Mouse (Mus musculus): ENCODE measurements around the gene Smn1. TPM values are rescaled to one million over a fixed set of nuclear protein-coding genes. Genes with fewer than 3 reads are reported as not detected.

The Smn1 gene
- total and polyA plus RNA-seq, 2 experiments from 2014 or later: 9.1 to 16.5 TPM

DNA sequence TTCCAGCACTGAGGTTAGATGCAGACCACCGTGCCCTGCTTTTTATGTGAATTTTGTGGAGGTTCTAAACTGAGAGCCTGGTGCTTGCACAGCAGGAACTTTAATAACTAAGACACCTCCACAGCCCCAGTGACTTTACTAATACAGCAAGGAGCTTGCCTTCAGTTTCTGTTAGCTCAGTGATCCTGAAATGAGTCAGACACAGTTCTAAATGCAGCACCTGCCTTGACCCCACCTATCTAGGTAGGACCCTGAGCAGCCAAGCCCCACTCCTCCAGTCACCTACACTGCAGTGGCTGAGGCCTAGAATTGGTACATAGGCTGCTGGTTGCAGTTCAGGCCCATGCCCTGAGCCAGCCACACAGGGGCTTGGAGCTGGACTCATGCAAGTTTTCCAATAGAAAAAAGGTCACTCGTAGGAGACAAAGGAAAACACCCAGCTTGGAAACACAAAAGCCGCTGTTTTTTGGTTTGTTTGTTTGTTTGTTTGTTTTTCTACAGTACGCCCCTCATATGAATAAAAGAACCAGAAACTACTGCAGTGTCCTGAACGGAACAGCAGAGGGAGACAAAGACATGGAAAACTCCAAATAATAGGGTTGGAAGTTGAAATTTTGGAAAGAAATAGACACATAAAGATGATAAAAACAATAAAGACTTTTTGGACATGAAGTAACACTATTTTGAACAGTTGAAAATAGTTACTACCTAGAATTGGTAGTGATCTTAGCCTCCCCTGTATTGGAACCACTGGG is 12.3 kb upstream of the Smn1 start:
- Histone ChIP-seq H3K4me3 (ENCODE audit: low read depth, low read length) (no peak overlapping the region), H3K36me3 (replicated peaks; ENCODE audit: control insufficient read depth, insufficient read depth, low read length) (no peaks in the 10 kb centered on the region), H3K9ac (replicated peaks; ENCODE audit: low read depth, low read length) (no peak overlapping the region), H3K27me3 (ENCODE audit: control insufficient read depth, insufficient read depth, low read length) (no peaks in the 10 kb centered on the region), H3K27ac (ENCODE audit: low read depth) (no peak overlapping the region), H3K4me1 (ENCODE audit: control insufficient read depth, insufficient read depth) (peaks cover 7% of the 10 kb centered on the region; the same call in 1 of the 2 replicates), H3K9me3 (replicated peaks; ENCODE audit: control insufficient read depth, low read length) (no peaks in the 10 kb centered on the region), H3K4me2 (ENCODE audit: low read depth, low read length) (no peak overlapping the region)
- DNase-seq (ENCODE audit: low spot score): no peak
- 36% methylated on average over 5 of the region's 5 CpGs for WGBS
- no peak for ATAC-seq (ENCODE audit: insufficient read depth, low read depth)
- TF ChIP-seq CTCF (IDR thresholded peaks at IDR 0.05; ENCODE audit: low read depth) (peak; percentile 63), EP300 (IDR thresholded peaks at IDR 0.05; ENCODE audit: low read depth) (no peak)

DNA sequence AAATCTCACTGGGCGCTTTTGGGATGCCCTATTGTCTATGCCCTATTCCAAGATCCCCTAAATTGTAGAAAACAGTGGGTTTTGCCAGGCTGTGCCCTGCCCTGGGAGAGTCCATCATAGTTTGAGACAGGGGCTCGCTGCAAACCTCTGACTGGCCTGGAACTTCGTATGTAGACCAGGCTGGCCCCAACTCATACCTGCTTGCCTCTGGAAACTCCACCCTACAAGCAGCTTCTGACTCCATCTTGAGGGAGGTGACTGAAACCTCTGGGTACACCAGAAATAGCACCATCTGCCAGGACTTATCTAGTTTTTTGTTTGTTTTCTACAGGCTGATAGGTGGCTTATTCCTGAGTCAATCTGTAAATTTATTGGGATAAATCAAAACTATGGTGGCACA is 682 bp upstream of the Smn1 start:
- TF ChIP-seq CTCF (IDR thresholded peaks at IDR 0.05; ENCODE audit: low read depth): no peak
- TF ChIP-seq EP300 (IDR thresholded peaks at IDR 0.05; ENCODE audit: low read depth): no peak
- H3K9me3 ChIP-seq (replicated peaks; ENCODE audit: control insufficient read depth, low read length): no peaks in the 10 kb centered on the region
- 83% methylated on average over 3 of the region's 3 CpGs for whole genome bisulfite sequencing
- H3K4me2 ChIP-seq (ENCODE audit: low read depth, low read length): peak overlapping the region; percentile 95
- DNase-seq (ENCODE audit: low spot score) (no peak), ATAC-seq (ENCODE audit: insufficient read depth, low read depth) (no peak; the same call in 1 of the 2 replicates)
- H3K27me3 ChIP-seq (ENCODE audit: control insufficient read depth, insufficient read depth, low read length): no peaks in the 10 kb centered on the region
- H3K27ac ChIP-seq (ENCODE audit: low read depth): no peak overlapping the region
- H3K4me1 ChIP-seq (ENCODE audit: control insufficient read depth, insufficient read depth): peaks cover 14% of the 10 kb centered on the region
- H3K9ac ChIP-seq (replicated peaks; ENCODE audit: low read depth, low read length): no peak overlapping the region
- H3K4me3 ChIP-seq (ENCODE audit: low read depth, low read length): peak overlapping the region; percentile 77
- peaks cover 19% of the 10 kb centered on the region for H3K36me3 ChIP-seq (replicated peaks; ENCODE audit: control insufficient read depth, insufficient read depth, low read length)

DNA sequence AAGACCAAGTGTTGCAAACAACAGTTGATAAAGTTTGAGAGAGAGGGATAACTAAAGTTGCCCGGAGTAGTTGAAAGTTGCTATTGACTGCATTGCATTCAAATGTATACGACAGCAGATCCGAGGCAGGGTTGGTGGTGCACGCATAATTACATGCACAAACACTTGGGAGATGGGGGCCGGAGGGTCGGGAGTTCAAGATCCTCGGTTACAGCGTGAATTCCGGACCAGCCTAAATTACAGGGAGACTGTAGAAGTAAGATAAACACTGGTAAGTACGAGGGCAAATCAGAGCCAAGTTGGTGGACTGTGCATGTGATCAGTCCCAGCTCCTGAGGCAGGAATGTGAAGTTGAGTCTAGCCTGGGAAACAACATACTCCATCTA is 599 bp downstream of the Smn1 start:
- H3K4me1 ChIP-seq (ENCODE audit: control insufficient read depth, insufficient read depth): peaks cover 14% of the 10 kb centered on the region
- DNase-seq (ENCODE audit: low spot score) (no peak), ATAC-seq (ENCODE audit: insufficient read depth, low read depth) (peak; percentile 9; the same call in 1 of the 2 replicates)
- H3K4me3 ChIP-seq (ENCODE audit: low read depth, low read length): peak overlapping the region; percentile 77
- no peak for TF ChIP-seq CTCF (IDR thresholded peaks at IDR 0.05; ENCODE audit: low read depth)
- TF ChIP-seq EP300 (IDR thresholded peaks at IDR 0.05; ENCODE audit: low read depth): no peak
- H3K36me3 ChIP-seq (replicated peaks; ENCODE audit: control insufficient read depth, insufficient read depth, low read length): peaks cover 22% of the 10 kb centered on the region
- H3K9me3 ChIP-seq (replicated peaks; ENCODE audit: control insufficient read depth, low read length): no peaks in the 10 kb centered on the region
- H3K27ac ChIP-seq (ENCODE audit: low read depth): no peak overlapping the region
- peak overlapping the region; percentile 95 for H3K4me2 ChIP-seq (ENCODE audit: low read depth, low read length)
- under 1% methylated on average over 10 of the region's 10 CpGs for WGBS
- H3K27me3 ChIP-seq (ENCODE audit: control insufficient read depth, insufficient read depth, low read length): no peaks in the 10 kb centered on the region
- H3K9ac ChIP-seq (replicated peaks; ENCODE audit: low read depth, low read length): peak overlapping the region; percentile 60

DNA sequence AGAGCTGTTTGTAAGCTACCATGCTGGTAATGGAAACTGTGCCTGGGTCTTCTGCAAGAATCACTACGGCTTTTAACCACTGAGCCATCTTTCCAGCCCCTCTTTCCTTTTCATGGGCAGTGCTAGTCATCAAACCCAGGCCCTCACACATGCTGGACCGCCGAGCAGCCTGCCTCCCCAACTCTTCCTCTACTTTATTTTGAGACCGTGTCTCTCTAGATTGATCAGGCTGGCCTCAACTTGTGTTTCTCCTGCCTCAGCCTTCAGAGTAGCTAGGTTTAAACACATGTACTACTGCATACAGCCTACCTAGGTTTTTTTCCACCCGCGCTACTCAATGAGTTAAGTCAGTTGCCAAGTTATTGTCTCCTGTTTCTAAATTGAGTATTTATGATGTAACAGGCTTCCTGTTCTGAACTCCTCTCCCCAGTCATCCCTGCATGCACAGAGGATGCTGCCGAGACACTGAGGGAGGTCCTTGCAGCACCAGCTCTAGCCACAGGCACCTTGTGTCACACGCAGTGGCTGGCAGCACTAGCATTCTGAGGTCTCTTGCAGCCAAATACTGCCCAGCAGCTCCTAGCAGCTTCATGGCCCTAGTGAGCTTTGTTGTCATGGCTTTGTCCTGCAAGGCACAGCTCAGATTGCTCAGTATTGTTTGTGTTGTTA is 17.1 kb downstream of the Smn1 start:
- no peak for DNase-seq (ENCODE audit: low spot score)
- 61% methylated on average over 8 of the region's 8 CpGs for WGBS
- no peak overlapping the region for H3K27ac ChIP-seq (ENCODE audit: low read depth)
- no peaks in the 10 kb centered on the region for H3K9me3 ChIP-seq (replicated peaks; ENCODE audit: control insufficient read depth, low read length)
- H3K4me3 ChIP-seq (ENCODE audit: low read depth, low read length): no peak overlapping the region
- no peak for TF ChIP-seq EP300 (IDR thresholded peaks at IDR 0.05; ENCODE audit: low read depth)
- no peak for TF ChIP-seq CTCF (IDR thresholded peaks at IDR 0.05; ENCODE audit: low read depth)
- H3K9ac ChIP-seq (replicated peaks; ENCODE audit: low read depth, low read length): no peak overlapping the region
- peaks cover 22% of the 10 kb centered on the region for H3K36me3 ChIP-seq (replicated peaks; ENCODE audit: control insufficient read depth, insufficient read depth, low read length)
- no peaks in the 10 kb centered on the region for H3K4me1 ChIP-seq (ENCODE audit: control insufficient read depth, insufficient read depth)
- no peak overlapping the region for H3K4me2 ChIP-seq (ENCODE audit: low read depth, low read length)
- ATAC-seq (ENCODE audit: insufficient read depth, low read depth): no peak
- H3K27me3 ChIP-seq (ENCODE audit: control insufficient read depth, insufficient read depth, low read length): no peaks in the 10 kb centered on the region

GRCm38 (mm10) chr13:100152659-100153058 is 28.0 kb downstream of the Smn1 start:
- TF ChIP-seq EP300 (IDR thresholded peaks at IDR 0.05; ENCODE audit: low read depth): no peak
- TF ChIP-seq CTCF (IDR thresholded peaks at IDR 0.05; ENCODE audit: low read depth): no peak
- no peaks in the 10 kb centered on the region for H3K36me3 ChIP-seq (replicated peaks; ENCODE audit: control insufficient read depth, insufficient read depth, low read length)
- DNase-seq (ENCODE audit: low spot score): no peak
- ATAC-seq (ENCODE audit: insufficient read depth, low read depth): no peak
- WGBS: 48% methylated on average over 1 of the region's 1 CpGs
- no peak overlapping the region for H3K4me3 ChIP-seq (ENCODE audit: low read depth, low read length)
- no peak overlapping the region for H3K9ac ChIP-seq (replicated peaks; ENCODE audit: low read depth, low read length)
- no peak overlapping the region for H3K27ac ChIP-seq (ENCODE audit: low read depth)
- H3K9me3 ChIP-seq (replicated peaks; ENCODE audit: control insufficient read depth, low read length): no peaks in the 10 kb centered on the region
- H3K4me1 ChIP-seq (ENCODE audit: control insufficient read depth, insufficient read depth): no peaks in the 10 kb centered on the region
- no peaks in the 10 kb centered on the region for H3K27me3 ChIP-seq (ENCODE audit: control insufficient read depth, insufficient read depth, low read length)
- no peak overlapping the region for H3K4me2 ChIP-seq (ENCODE audit: low read depth, low read length)
